Mouse (Mus musculus) stomach, postnatal 0 days (tissue): ENCODE data around the gene Plxna4.

ENCODE experiments used
- CTCF ChIP-seq: IDR thresholded peaks from 2 replicates; pipeline ENCODE4 v1.5.1; 2016; ENCODE audit warnings: antibody characterized with exemption, low read depth, mild to moderate bottlenecking, moderate library complexity
- EP300 ChIP-seq: optimal IDR thresholded peaks from 2 replicates; pipeline ENCODE3; 2016; ENCODE audit warnings: antibody characterized with exemption

DNA sequence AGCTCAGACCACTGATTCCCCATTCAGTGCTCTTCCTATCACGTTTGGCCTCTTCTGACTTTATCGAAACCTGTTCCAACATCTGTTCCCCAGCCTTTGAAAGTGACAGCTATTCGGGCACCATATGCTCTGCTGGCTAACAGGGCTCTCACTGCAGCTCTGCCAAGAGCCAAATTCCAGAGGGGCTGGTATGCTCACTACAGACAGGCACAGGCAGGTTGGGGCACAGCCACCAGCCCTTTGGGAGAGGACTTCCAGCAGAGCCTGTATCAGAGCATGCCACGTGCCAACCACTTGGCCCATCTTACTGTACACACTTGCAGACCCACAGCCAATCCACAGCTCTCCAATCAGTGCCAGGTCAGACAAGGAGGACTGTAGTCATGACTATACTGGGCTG lies 67.9 kb downstream of the Plxna4 start:
- TF ChIP-seq CTCF (no peak), EP300 (no peak)
